Mouse (Mus musculus) liver, adult 2 months (tissue): ENCODE measurements around the gene Uri1. TPM values are rescaled to one million over a fixed set of nuclear protein-coding genes. Genes with fewer than 3 reads are reported as not detected.

Experiments
- DNase-seq: peaks from one replicate; pipeline ENCODE4 v3.0.0-alpha.2; 2011; ENCODE audit warnings: low read depth, low spot score; ENCODE audit errors: extremely low read depth
- H3K27ac ChIP-seq: fragments of 200-500 bp; replicated peaks from 2 replicates; pipeline ENCODE4 v1.5.1; 2012; ENCODE audit warnings: low read depth, mild to moderate bottlenecking, control low read depth, inconsistent platforms, low read length; ENCODE audit not compliant: insufficient read depth
- H3K27me3 ChIP-seq: fragments of 200-500 bp; 2 replicates; pipeline ENCODE4 v1.6.1; 2012; ENCODE audit warnings: mild to moderate bottlenecking, moderate library complexity, low read length, inconsistent platforms; ENCODE audit not compliant: control insufficient read depth, insufficient read depth
- H3K36me3 ChIP-seq: fragments of 200-500 bp; 2 replicates; pipeline ENCODE4 v1.6.1; 2012; ENCODE audit warnings: low read length, inconsistent platforms; ENCODE audit not compliant: control insufficient read depth, insufficient read depth
- H3K4me1 ChIP-seq: fragments of 200-500 bp; 2 replicates; pipeline ENCODE4 v1.6.1; 2011; ENCODE audit warnings: low read length; ENCODE audit not compliant: control insufficient read depth, insufficient read depth
- H3K4me3 ChIP-seq: fragments of 200-500 bp; 2 replicates; pipeline ENCODE4 v1.5.1; 2011; ENCODE audit warnings: low read depth, mild to moderate bottlenecking, control low read depth, low read length, moderate library complexity; ENCODE audit not compliant: insufficient read depth
- H3K79me2 ChIP-seq: fragments of 200-500 bp; 2 replicates; pipeline ENCODE4 v1.6.1; 2012; ENCODE audit warnings: inconsistent platforms, mild to moderate bottlenecking, low read length, moderate library complexity; ENCODE audit not compliant: control insufficient read depth, insufficient read depth
- H3K9ac ChIP-seq: fragments of 200-500 bp; 2 replicates; pipeline ENCODE4 v1.6.1; 2012; ENCODE audit warnings: low read depth, mild to moderate bottlenecking, control low read depth, inconsistent platforms, low read length
- CTCF ChIP-seq: fragments of 200-500 bp; IDR thresholded peaks from 2 replicates; pipeline ENCODE4 v1.5.1; 2011; ENCODE audit warnings: low read depth, low read length, control low read depth
- POLR2A ChIP-seq: fragments of 200-500 bp; IDR thresholded peaks from 2 replicates; pipeline ENCODE4 v1.6.1; 2011; ENCODE audit warnings: low read length, control low read depth; ENCODE audit not compliant: insufficient read depth; ENCODE audit errors: extremely low read depth
- WGBS: fragments of 180-500 bp; shearing (Covaris S2); methylation state at CpG from one replicate; pipeline ENCODE4 v1.1.7; 2018; 5-methylcytosine and 5-hydroxymethylcytosine counted together
- polyA plus RNA-seq: library from polyadenylated mRNA; depleted of rRNA; stranded (reverse); fragments of >200 nt; gene quantifications from 2 replicates; pipeline ENCODE4 v1.2.3, GENCODE M21; 2012
- total RNA-seq: library from RNA; depleted of rRNA; stranded (reverse); fragments of >200 nt; gene quantifications from 2 replicates; pipeline ENCODE4 v1.2.3, GENCODE M21; 2014

The Uri1 gene
- total and polyA plus RNA-seq, 2 experiments, result 6.2 to 13.9 TPM

- H3K27me3 ChIP-seq, result no peaks in the 10 kb centered on the region
- H3K79me2 ChIP-seq, result no peaks in the 10 kb centered on the region
- no peaks in the 10 kb centered on the region for H3K36me3 ChIP-seq
- no peak for DNase-seq
- H3K4me1 ChIP-seq, result peaks cover 2% of the 10 kb centered on the region; the same call in 1 of the 2 replicates
- no peak overlapping the region for H3K27ac ChIP-seq
- no peak for TF ChIP-seq POLR2A
- no peak for TF ChIP-seq CTCF
- WGBS, result 76% methylated on average over 8 of the region's 8 CpGs
- no peak overlapping the region for H3K4me3 ChIP-seq
- H3K9ac ChIP-seq, result no peak overlapping the region
These were observed 36.4 kb upstream of the Uri1 start for GRCm38 (mm10) chr7:38059636-38060330.

GRCm38 (mm10) chr7:38059096-38059495 is 35.7 kb upstream of the Uri1 start:
- 37% methylated on average over 7 of the region's 7 CpGs for WGBS
- Histone ChIP-seq H3K4me3 (no peak overlapping the region), H3K27ac (no peak overlapping the region), H3K9ac (no peak overlapping the region), H3K79me2 (no peaks in the 10 kb centered on the region), H3K36me3 (no peaks in the 10 kb centered on the region), H3K4me1 (peaks cover 2% of the 10 kb centered on the region; the same call in 1 of the 2 replicates), H3K27me3 (no peaks in the 10 kb centered on the region)
- no peak for DNase-seq
- TF ChIP-seq POLR2A, result no peak
- no peak for TF ChIP-seq CTCF

GRCm38 (mm10) chr7:38055996-38056395 is 32.6 kb upstream of the Uri1 start:
- no peak for DNase-seq
- Histone ChIP-seq H3K4me1 (peaks cover 2% of the 10 kb centered on the region; the same call in 1 of the 2 replicates), H3K27me3 (no peaks in the 10 kb centered on the region), H3K4me3 (no peak overlapping the region), H3K27ac (no peak overlapping the region), H3K9ac (no peak overlapping the region), H3K79me2 (no peaks in the 10 kb centered on the region), H3K36me3 (no peaks in the 10 kb centered on the region)
- TF ChIP-seq CTCF (no peak), POLR2A (no peak)
- WGBS, result 87% methylated on average over 2 of the region's 2 CpGs

GRCm38 (mm10) chr7:38054246-38054645 is 30.9 kb upstream of the Uri1 start:
- Histone ChIP-seq H3K36me3 (no peaks in the 10 kb centered on the region), H3K9ac (no peak overlapping the region), H3K27ac (no peak overlapping the region), H3K4me3 (no peak overlapping the region), H3K4me1 (no peaks in the 10 kb centered on the region), H3K79me2 (no peaks in the 10 kb centered on the region), H3K27me3 (no peaks in the 10 kb centered on the region)
- TF ChIP-seq CTCF (no peak), POLR2A (no peak)
- WGBS, result 87% methylated on average over 9 of the region's 9 CpGs
- no peak for DNase-seq

- H3K36me3 ChIP-seq, result no peaks in the 10 kb centered on the region
- H3K79me2 ChIP-seq, result no peaks in the 10 kb centered on the region
- WGBS, result 80% methylated on average over 5 of the region's 5 CpGs
- no peaks in the 10 kb centered on the region for H3K4me1 ChIP-seq
- H3K27me3 ChIP-seq, result no peaks in the 10 kb centered on the region
- H3K4me3 ChIP-seq, result no peak overlapping the region
- no peak for DNase-seq
- TF ChIP-seq POLR2A (no peak), CTCF (no peak)
- H3K27ac ChIP-seq, result no peak overlapping the region
- H3K9ac ChIP-seq, result no peak overlapping the region
These were observed 23.9 kb upstream of the Uri1 start for GRCm38 (mm10) chr7:38047229-38047628.

GRCm38 (mm10) chr7:38041244-38041643 is 17.9 kb upstream of the Uri1 start:
- Histone ChIP-seq H3K27ac (no peak overlapping the region), H3K4me1 (no peaks in the 10 kb centered on the region), H3K27me3 (no peaks in the 10 kb centered on the region), H3K4me3 (no peak overlapping the region), H3K36me3 (no peaks in the 10 kb centered on the region), H3K9ac (no peak overlapping the region), H3K79me2 (no peaks in the 10 kb centered on the region)
- TF ChIP-seq CTCF (no peak), POLR2A (no peak)
- no peak for DNase-seq
- 84% methylated on average over 3 of the region's 3 CpGs for WGBS
